Mouse (Mus musculus): ENCODE results near the gene Grap2.
"Not testable (repeated sequence)": the region's sequence is repeated elsewhere in the genome, so short reads cannot be mapped to it uniquely, and the experiment has no call there.

Grap2 gene

DNA sequence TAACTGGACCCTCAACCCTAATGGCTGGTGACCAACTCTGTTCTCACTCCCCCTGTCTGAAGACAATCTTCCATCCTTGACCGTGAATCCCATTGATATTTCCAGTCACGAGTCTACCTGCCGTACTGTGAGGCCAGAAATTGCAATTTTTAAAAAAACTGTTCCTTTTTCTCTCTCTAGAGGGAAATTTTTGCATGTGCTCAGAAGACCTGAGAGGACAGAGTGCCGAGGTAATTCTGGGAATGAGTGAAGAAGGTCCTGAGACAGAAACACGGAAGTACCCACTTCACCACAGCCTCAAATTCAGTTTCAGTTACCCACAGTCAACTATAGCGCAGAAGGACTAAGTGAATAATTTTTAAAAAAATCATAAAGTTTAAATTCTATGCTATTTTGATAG, 5.7 kb upstream of the Grap2 start:
- no peak for DNase-seq (ENCODE audit: low spot score)

DNA sequence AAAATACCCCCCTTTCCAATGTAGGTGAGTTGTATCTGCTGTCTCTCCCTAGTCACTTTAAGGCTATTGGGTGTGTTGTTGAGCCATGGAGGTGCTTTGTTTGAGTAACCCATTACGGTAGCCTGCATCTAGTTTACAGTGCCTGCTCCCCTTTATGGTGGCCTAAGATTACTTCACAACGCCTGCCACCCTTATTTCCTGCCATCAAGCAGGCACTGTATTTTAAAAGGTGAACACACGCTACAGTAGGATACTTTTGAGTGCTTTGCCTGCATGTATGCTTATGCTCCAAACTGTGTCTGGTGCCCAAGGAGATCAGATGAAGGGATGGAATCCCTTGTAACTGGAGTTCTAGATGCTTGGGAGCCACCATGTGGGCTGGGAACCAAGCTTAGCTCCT, 5.3 kb upstream of the Grap2 start:
- DNase-seq (ENCODE audit: low spot score), result no peak

DNA sequence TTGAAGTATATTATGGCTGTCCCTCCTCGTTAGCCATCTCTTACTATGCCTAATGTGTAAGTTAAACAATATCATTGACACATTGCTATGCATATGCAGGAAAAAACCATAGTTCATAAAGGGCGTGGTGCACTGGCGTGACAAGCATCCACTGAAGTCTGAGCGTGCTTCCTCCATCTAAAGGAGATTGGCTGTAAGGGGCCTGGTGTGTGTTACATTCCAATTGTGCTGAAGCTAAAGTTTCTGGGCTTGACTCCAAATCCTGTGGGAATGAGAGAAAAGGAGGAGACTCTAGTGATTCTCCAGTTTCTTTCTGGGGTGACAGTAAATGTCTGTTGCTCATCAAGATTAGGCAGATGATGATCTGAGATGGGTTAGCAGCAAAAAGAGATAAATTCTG, 4.7 kb upstream of the Grap2 start:
- no peak for DNase-seq (ENCODE audit: low spot score)

DNA sequence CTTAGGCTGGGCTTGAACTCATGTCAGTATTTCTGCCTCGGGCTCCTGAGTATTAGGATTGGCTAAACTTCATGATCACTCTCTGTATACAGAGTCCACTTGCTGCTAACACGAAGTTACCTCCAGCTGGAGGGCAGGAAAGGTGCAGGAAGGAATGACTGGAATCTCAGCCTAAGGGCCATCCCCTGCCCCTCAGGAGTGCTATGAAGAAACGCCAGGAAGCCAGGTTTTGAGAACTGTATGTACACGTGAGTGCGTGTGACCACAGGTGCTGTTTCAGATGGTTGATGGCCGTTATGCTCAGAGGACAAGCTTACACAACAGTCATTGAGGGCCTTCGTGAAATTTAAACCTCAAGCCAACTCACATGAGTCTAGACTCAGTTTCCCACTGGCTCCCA, 3.2 kb upstream of the Grap2 start:
- DNase-seq (ENCODE audit: low spot score), result no peak

DNA sequence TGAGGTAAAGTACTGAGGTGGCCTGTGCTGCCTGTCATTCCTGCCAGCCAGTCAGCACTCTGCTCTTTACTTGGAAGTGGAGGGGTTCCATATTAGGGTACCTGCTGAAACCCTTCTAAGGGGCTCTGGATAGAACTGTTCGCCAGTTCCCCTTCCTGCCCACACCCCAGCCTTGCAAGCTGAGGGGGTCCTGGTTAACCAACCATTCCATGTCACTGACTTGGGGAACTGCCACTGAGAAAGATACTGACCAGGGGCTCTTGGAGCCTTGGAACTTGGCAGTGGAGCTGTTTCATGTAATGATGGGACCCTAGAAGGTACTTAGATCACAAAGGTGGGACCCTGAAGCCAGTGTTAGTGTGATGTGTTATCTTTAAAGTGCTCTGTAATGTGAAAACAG, 2.2 kb upstream of the Grap2 start:
- no peak for DNase-seq (ENCODE audit: low spot score)

DNA sequence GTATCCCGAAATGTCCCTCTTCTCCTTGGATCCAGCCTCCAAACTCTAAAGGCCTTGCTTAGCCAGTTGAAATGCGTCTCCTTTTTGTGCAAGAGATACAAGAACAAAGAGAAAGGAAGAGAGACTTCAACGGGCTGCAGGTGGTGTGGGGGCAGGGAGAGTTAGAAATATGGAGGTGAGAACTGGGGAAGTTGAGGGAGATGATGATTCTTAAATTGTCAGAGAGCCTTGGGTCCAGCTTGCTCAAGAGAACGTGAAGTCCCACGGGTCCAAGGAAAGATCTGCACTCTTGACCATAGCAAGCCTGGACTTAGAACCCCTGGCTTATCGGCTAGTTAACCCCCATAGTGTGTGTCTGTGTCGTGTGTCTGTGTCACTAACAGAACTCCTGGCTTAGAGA, 783 bp upstream of the Grap2 start:
- DNase-seq (ENCODE audit: low spot score), result no peak

DNA sequence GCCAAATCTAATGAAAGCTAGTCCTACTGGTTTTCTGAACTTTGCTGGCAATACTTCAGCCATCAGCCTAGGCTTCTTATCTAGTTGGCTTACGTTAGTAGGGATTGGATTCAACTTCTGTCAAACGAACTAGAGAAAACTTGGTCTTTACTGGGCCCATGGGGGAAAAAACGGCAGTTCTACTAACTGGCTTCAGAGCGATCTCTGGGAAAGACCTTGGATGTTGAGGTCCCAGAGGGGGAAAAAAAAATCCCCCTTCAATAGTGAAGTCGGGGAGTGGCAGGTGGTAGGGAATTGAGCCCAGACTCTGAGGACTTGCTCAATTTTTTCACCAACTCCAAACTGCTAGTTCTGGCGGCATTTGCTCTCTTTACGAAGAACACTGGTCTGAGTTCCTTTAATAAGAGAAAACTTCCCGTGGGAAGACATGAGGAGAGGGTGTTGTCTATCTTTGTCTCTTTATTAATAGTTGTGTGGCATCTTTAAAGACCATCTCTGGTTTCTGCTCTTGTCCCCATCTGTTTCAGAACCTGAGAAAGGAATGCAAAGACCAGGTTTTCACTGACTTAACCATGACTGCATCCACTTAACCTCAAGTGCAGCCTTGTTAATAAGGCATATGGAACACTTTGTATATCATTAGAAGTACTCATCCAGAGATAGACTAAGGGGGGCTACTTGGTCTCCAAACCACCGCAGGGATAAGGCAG, 572 bp downstream of the Grap2 start:
- DNase-seq (ENCODE audit: low spot score), result no peak

DNA sequence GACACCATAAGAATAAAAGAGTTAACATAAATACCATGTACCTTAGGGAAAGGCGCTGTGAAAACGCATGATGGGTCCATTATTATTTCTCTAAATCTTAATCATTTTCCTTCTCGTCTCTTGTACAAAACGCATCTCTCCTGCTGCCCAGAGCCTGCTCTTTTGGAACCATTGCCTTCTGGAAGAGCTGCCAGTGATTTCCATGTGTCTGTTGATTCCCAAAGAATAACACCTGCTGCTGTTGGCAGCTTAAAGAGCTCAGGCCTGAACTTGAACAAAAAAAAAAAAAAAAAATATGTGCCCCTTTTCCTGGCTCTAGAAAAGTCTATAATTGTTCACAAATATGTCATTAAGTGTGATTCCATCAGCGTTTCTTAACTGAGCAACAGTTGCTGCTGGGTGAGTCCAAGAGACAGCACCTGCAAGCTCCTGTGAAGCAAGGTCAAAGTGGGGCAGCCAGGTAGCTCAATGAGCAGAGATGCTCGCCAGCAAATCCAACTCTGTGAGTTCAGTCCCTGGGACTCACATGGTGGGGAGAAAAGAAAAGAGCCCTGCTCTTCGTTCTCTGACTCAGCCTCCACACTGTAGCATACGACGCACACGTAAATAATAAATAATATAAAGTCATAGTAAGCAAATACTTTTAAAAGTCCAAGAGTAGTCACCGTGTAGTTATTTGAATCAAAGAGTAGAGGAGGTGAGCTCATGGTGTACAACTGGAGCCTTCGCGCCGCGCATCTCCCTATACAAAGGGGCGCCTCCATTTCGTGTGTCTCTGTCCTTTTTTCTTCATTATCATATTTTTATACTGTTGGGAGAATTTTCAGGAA, 2.0 kb downstream of the Grap2 start:
- no peak for DNase-seq (ENCODE audit: low spot score)

DNA sequence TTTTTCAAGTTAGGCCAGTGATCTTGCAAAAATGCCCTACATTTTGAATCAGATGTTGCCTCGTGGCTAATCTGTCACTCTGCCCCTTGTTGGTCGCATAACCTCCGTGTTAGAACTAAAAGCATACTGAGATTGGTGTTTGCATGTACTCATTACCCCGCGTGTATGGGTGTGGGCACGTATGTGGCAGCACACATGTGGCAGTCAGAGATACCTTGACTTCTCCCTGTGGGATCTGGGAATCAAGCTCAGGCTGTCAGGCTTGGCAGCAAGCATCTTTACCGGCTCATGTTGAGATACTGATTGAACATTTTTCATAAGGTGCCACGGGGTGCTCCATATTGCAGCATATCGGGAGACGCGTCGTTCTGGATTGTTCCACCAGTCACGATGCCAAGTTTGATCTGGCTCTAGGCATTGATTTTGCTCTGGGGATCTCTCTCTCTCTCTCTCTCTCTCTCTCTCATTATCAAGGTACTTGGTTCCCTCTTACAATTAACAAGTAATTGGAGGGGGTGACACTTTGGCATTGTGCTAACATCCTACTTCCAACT, 3.5 kb downstream of the Grap2 start:
- no peak for DNase-seq (ENCODE audit: low spot score)

DNA sequence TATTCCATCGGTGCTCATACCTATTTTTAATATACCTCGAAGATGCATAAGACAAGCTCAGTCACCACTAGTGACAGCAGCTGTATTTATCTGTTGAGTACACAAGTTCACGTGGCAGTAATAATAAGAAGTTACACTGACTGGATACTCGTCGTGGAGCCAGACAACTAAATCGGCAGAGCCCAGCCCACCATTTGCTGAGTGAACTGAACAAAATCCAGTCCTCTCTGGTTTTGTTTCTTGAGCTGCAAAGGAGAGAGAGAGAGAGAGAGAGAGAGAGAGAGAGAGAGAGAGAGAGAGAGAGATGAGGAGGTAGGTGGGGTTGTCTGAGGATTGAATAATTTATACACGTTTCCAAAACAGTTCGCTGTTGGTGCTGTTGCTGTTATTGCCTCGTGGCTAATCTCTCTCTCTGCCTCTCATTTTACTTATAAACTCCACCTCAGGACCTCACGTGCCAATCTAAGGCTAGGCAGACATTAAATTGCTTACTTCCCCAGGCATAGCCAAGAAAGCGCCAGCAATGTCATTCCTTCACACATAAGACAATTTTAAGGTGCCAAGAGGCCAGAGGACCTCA, 4.1 kb downstream of the Grap2 start:
- no peak for DNase-seq (ENCODE audit: low spot score)

DNA sequence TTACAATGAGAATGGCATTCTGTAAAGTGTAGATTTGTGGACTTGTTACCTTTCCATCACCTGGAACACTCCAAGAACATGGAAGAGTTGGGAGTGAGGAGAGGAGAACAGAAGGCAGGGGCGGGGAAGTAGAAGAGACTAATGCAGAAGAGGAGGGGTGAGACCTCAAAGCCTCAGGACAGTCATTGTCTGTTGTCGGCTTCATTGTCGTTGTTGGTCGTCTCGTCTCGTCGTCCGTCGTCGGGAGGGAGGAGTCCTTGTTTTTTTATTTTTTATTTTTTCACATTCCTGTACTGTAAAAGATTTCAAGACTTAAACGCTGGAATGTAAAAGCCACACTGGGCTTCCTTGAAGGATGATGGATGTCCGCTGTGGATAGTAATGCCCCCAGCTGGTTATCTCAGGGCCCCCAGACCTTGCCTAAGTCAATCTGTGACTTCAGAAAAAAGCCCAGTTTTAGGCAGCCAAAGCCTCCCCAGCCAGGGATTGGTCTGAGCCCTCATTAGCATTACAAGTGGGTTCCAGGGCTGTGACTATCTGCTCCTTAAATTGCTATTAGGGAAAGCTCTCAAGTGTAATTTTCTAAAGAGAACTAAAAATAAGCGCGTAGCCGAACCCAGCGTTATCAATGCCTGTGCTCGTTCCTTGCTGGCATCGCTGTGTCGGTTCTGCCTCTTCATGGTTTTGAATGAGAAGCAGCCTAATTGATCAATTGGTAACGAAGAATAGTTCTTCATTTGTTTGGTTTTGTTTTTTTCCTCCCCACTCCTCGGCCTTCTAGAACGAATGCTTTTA, 5.0 kb downstream of the Grap2 start:
- DNase-seq (ENCODE audit: low spot score), result no peak

DNA sequence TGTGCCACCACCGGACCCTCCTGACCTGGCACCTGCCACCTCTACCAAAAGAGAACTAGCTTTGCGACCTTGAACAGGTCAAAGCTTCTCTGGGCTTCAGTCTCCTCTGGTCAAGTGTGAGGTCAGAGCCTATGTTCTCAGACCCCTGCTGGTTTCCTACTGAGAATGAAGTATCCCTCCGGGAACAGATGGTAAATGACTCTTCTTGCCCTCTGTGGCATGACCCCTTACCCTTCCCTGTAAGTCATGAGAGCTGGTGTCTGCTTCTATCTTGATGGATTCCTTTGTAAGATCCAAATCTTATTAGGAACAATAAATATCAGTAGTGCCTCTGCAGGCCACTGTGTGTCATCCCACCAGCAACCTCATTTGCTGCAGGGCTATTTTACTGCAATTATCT, 6.7 kb downstream of the Grap2 start:
- no peak for DNase-seq (ENCODE audit: low spot score)

DNA sequence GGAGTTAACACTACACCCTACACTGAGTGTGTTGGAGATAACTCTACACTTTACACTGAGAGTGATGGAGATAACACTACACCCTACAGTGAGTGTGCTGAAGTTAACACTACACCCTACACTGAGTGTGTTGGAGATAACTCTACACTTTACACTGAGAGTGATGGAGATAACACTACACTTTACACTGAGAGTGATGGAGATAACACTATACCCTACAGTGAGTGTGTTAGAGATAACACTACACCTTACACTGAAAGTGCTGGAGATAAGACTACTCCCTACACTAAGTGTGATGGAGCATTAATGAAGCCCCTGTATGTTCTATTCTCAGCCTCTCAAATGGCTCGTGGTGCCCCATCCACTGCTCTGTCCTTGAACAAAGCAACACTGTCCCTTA, 8.2 kb downstream of the Grap2 start:
- not testable (repeated sequence) for DNase-seq (ENCODE audit: low spot score)

DNA sequence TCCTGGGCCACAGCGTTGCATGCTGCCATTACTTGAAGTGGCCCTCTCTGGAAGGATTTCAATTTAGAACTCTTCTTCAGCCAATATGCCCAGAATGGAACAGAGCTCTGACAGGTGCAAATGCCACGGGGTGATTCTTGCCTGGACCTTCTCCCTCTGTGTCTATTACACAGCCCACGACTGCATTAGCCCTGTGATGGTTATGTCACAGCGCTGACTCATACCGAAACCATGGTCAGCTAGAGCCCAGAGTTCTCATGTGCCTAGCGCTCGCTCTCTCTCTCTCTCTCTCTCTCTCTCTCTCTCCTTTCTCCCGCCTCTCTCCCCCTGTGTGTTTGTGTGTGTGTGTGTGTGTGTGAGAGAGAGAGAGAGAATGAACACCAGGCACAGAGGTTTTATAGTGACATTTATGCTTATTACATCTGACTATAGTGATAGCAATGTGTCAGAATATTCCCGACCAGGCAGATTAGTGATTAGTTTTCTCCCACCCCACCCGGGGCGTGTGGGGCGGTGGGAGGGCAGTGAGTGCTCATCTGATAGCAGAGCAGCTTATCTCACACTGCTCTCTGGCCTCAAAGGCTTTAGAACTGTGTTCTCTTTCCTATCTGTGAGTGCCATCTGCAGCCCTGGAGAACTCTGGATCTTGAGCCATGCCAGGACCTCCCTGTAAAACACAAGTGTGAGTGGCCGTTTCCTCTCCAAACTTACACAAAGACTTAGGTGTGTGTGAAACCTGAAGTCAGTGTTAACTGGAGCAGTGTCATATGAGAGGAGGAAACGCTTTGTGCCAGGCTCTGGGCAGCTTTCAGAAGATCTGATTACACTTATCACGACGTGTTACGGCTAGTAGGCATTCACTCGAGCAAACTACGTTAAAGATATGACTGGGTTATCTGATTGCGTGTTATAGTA, 10.4 kb downstream of the Grap2 start:
- DNase-seq (ENCODE audit: low spot score), result no peak

DNA sequence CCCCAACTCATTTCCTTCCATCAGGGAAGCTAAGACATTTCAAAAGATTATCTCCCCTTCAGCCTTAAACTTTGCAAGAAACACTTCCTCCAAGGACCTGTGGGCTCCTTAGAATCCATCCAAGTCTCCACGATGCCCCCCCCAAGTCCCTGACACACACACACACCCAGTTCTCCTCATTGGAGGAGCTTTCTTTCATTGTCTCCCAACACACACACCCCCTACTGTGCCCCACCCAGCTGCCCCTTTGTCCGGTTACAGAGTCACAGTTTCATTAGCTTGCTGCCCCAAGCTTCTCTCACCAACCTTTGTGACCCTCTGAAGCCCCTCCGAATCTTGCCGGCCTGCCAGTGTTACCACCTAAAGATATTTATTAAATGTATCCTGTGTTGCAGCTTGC, 13.9 kb downstream of the Grap2 start:
- DNase-seq (ENCODE audit: low spot score), result no peak

DNA sequence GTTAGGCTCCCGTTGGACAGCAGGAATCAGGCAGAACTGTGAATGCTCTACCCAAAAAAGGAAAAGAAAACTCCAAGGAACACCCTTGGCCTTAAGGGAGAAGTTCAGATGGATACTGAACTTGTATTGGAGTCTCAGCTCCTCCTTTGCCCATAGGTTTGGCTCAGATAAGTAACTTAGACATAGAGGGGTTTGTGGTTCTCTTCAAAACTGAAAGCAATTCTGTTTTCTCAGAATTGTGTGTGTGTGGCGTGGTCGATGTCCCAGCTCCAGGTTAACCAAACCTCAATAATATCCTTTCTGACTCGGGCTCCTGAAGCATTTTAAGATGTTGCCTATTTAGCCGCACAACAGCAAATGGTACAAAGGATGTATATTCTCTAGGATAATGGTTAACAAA, 18.2 kb downstream of the Grap2 start:
- DNase-seq (ENCODE audit: low spot score), result no peak

DNA sequence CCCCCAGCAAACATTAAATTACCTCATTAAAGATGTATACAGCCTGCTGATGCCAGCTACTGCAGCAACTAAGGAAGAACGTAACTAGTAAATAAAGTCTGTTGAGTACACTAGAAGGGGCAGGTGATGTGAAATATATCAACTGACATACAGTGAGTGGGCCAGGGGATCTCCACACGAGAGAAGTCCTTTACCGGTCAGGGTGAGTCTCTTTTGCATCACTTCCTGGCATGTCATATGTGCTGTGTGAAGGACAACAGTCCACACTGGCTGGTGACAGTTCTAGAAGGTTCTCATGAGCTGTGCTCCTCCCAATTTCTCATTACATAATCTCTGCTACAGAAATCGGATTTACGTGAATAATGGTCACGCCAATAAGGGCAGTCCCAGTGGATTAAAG, 20.3 kb downstream of the Grap2 start:
- no peak for DNase-seq (ENCODE audit: low spot score)

DNA sequence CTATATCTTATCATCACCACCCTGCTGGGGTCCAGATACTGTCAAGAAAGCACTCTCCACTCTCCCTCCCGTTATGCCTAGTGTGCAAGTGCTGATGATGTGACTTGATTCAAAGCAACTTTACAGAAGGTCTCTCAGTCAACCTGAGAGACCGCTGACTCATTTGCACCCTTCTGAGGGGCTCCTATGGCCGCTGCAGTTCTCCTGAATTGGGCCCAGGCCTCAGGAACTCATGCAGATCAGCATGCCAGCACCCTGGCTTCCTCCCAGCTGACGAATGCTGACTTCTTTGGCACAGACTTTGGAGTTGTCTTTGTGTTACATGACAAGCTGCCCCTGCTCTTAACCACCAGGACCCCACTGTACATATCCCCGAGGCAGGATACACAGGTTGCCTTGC, 21.5 kb downstream of the Grap2 start:
- DNase-seq (ENCODE audit: low spot score), result no peak

DNA sequence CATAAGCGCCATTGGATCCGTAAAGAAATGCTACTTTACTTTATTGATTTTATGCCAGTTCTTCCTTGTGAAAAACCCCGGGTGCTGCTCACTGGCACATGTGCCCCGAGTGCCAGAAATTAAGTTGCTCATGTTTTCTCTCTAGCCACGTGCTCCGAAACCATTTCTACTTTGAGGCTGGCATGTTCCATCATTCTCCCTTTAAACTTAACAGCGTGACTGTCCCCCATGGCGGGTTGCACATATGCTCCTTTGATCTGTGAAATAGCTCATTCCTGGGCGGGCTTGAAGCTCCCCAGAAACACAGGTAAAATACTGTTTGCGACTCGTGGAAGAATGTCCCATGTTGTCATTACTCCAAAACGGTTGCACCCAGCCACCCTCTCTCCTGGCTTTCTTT, 26.4 kb downstream of the Grap2 start:
- DNase-seq (ENCODE audit: low spot score), result no peak

DNA sequence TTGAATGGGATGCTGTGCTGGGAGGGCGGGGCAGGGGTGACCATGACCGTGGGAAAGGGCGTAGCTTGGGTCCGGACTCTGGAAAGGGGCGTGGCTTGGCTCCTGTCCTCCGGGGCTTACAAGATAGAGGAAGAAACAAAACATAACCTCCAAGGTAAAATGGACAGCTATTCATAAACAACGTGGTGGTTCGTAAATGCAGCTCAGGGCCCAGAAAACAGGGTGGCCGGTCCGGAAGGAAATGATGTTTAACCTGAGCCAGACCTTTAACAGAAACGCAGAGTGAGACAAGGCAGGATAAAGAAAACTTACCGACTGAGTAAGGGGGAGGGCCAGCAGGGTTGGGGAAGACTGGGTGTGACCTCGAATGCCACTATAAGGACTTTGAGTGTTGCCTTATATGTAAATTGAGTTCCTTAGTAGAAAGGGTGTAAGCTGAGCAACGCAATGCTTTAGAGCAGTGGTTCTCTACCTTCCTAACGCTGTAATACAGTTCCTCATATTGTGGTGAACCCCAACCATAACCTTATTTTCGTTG, 26.9 kb downstream of the Grap2 start:
- no peak for DNase-seq (ENCODE audit: low spot score)

DNA sequence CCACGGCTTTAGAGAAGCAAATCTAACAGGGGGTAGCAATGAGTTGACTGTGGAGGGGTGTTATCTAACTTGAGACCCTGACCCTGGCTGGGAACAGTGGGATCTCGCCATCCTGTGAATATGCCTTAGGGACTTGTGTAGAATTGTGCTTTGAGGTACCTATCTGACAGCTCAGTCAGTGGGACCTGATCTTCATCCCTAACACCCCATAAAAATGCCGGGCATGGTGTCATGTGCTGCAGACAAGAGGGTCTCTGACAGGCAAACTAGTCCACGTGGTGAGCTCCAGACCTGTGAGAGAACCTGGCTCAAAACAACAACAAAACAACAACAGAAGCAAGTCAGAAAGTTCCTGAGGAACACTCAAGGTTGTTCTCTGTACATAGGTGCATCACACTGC, 27.4 kb downstream of the Grap2 start:
- DNase-seq (ENCODE audit: low spot score), result no peak

Data from urinary bladder, postnatal 10 days (tissue).